Mouse (Mus musculus) neural tube, embryonic 15.5 days (tissue): ENCODE measurements around the gene Intu. TPM values are rescaled to one million over a fixed set of nuclear protein-coding genes. Genes with fewer than 3 reads are reported as not detected.

ENCODE experiments used
- ATAC-seq: fragments of 200-750 bp; cut with Nextera tagmentation; 2 replicates; pipeline ENCODE4 v1.8.0; 2017; ENCODE audit warnings: mild to moderate bottlenecking, moderate TSS enrichment, moderate library complexity; ENCODE audit not compliant: low FRiP score
- H3K27ac ChIP-seq: fragments of 300-500 bp; sonication (generic); replicated peaks from 2 replicates; pipeline ENCODE4 v1.5.1; 2015; ENCODE audit warnings: mild to moderate bottlenecking, inconsistent platforms
- H3K27me3 ChIP-seq: fragments of 300-500 bp; sonication (generic); replicated peaks from 2 replicates; pipeline ENCODE4 v1.6.1; 2015; ENCODE audit warnings: inconsistent platforms
- H3K36me3 ChIP-seq: fragments of 300-500 bp; sonication (generic); 2 replicates; pipeline ENCODE4 v1.6.1; 2015; ENCODE audit warnings: inconsistent platforms
- H3K4me1 ChIP-seq: fragments of 300-500 bp; sonication (generic); 2 replicates; pipeline ENCODE4 v1.6.1; 2015; ENCODE audit warnings: inconsistent platforms
- H3K4me2 ChIP-seq: fragments of 300-500 bp; sonication (generic); 2 replicates; pipeline ENCODE4 v1.6.1; 2015; ENCODE audit warnings: inconsistent platforms, mild to moderate bottlenecking, moderate library complexity
- H3K4me3 ChIP-seq: fragments of 300-500 bp; sonication (generic); replicated peaks from 2 replicates; pipeline ENCODE4 v1.5.1; 2015; ENCODE audit warnings: mild to moderate bottlenecking, inconsistent platforms
- H3K9ac ChIP-seq: fragments of 300-500 bp; sonication (generic); replicated peaks from 2 replicates; pipeline ENCODE4 v1.6.1; 2015; ENCODE audit warnings: mild to moderate bottlenecking, inconsistent platforms
- H3K9me3 ChIP-seq: fragments of 300-500 bp; sonication (generic); replicated peaks from 2 replicates; pipeline ENCODE4 v1.6.1; 2016; ENCODE audit warnings: inconsistent platforms
- WGBS: fragments of 180-500 bp; shearing (Covaris S2); methylation state at CpG from one replicate; pipeline ENCODE4 v1.1.7; 2015; ENCODE audit warnings: mixed read lengths; 5-methylcytosine and 5-hydroxymethylcytosine counted together
- polyA plus RNA-seq: library from polyadenylated mRNA; unstranded; fragments of >200 nt; fragmentation: Nextera tagmentation; extraction: Ambion mirVana; gene quantifications from 2 replicates; pipeline ENCODE4 v1.2.1, GENCODE M21; 2015

Intu gene
- polyA plus RNA-seq: 2.1 and 2.8 TPM in 2 replicates

- Histone ChIP-seq H3K9ac (peak within 1 kb of the TSS; percentile 58), H3K4me3 (peak within 1 kb of the TSS; percentile 53), H3K27me3 (peaks cover 14% of the 10 kb centered on the region), H3K4me1 (peaks cover 27% of the 10 kb centered on the region), H3K36me3 (no peaks in the 10 kb centered on the region), H3K9me3 (no peaks in the 10 kb centered on the region; the same call in 1 of the 2 replicates), H3K27ac (no peak within 1 kb of the TSS), H3K4me2 (peak within 1 kb of the TSS; percentile 98)
- WGBS: under 1% methylated on average over 54 of the region's 54 CpGs
- peak; percentile 79 for ATAC-seq
Measured at GRCm38 (mm10) chr3:40531286-40532141, at the start of gene Intu. Intu (plus strand) TSS chr3:40531286.

- Histone ChIP-seq H3K27ac (no peak overlapping the region), H3K9ac (no peak overlapping the region), H3K4me3 (no peak overlapping the region), H3K27me3 (no peaks in the 10 kb centered on the region), H3K36me3 (no peaks in the 10 kb centered on the region), H3K4me1 (0 out of 2 replicates have a peak, but pooled peaks cover 3% of the 10 kb centered on the region), H3K9me3 (no peaks in the 10 kb centered on the region), H3K4me2 (no peak overlapping the region)
- WGBS: 78% methylated on average over 10 of the region's 10 CpGs
- ATAC-seq: no peak
Measured at GRCm38 (mm10) chr3:40483221-40483654, 47.8 kb upstream of the Intu start.

- H3K4me3 ChIP-seq: no peak overlapping the region
- 0 out of 2 replicates have a peak, but pooled peaks cover 3% of the 10 kb centered on the region for H3K4me1 ChIP-seq
- no peak overlapping the region for H3K27ac ChIP-seq
- H3K27me3 ChIP-seq: no peaks in the 10 kb centered on the region
- H3K4me2 ChIP-seq: no peak overlapping the region
- no peaks in the 10 kb centered on the region for H3K9me3 ChIP-seq
- 83% methylated on average over 4 of the region's 4 CpGs for WGBS
- no peak overlapping the region for H3K9ac ChIP-seq
- ATAC-seq: no peak
- no peaks in the 10 kb centered on the region for H3K36me3 ChIP-seq
Measured at GRCm38 (mm10) chr3:40487381-40487780, 43.7 kb upstream of the Intu start.

- Histone ChIP-seq H3K36me3 (no peaks in the 10 kb centered on the region), H3K4me3 (no peak overlapping the region), H3K9me3 (no peaks in the 10 kb centered on the region), H3K27ac (no peak overlapping the region), H3K27me3 (no peaks in the 10 kb centered on the region), H3K9ac (no peak overlapping the region), H3K4me1 (no peaks in the 10 kb centered on the region), H3K4me2 (no peak overlapping the region)
- no peak for ATAC-seq
- WGBS: 93% methylated on average over 3 of the region's 3 CpGs
Measured at GRCm38 (mm10) chr3:40491742-40492141, 39.3 kb upstream of the Intu start.

- ATAC-seq: no peak
- Histone ChIP-seq H3K4me3 (no peak overlapping the region), H3K9me3 (no peaks in the 10 kb centered on the region), H3K27ac (no peak overlapping the region), H3K9ac (no peak overlapping the region), H3K4me2 (no peak overlapping the region), H3K27me3 (no peaks in the 10 kb centered on the region), H3K4me1 (no peaks in the 10 kb centered on the region), H3K36me3 (no peaks in the 10 kb centered on the region)
- 90% methylated on average over 3 of the region's 3 CpGs for WGBS
Measured at GRCm38 (mm10) chr3:40498898-40499297, 32.2 kb upstream of the Intu start.

- Histone ChIP-seq H3K27me3 (no peaks in the 10 kb centered on the region), H3K4me3 (no peak overlapping the region), H3K27ac (no peak overlapping the region), H3K36me3 (no peaks in the 10 kb centered on the region), H3K4me1 (no peaks in the 10 kb centered on the region), H3K9me3 (no peaks in the 10 kb centered on the region), H3K9ac (no peak overlapping the region), H3K4me2 (no peak overlapping the region)
- WGBS: 93% methylated on average over 8 of the region's 8 CpGs
- ATAC-seq: no peak
Measured at GRCm38 (mm10) chr3:40500157-40500808, 30.8 kb upstream of the Intu start.

GRCm38 (mm10) chr3:40504377-40504776 is 26.7 kb upstream of the Intu start:
- H3K4me3 ChIP-seq: no peak overlapping the region
- WGBS: 74% methylated on average over 5 of the region's 5 CpGs

GRCm38 (mm10) chr3:40505451-40506014 is 25.6 kb upstream of the Intu start:
- Histone ChIP-seq H3K4me2 (no peak overlapping the region), H3K27ac (no peak overlapping the region), H3K9ac (no peak overlapping the region), H3K36me3 (no peaks in the 10 kb centered on the region), H3K27me3 (no peaks in the 10 kb centered on the region), H3K4me1 (no peaks in the 10 kb centered on the region), H3K9me3 (no peaks in the 10 kb centered on the region), H3K4me3 (no peak overlapping the region)
- WGBS: 94% methylated on average over 14 of the region's 14 CpGs
- no peak for ATAC-seq

More at GRCm38 (mm10) chr3:40504377-40504776, 26.7 kb upstream of the Intu start:
- H3K4me2 ChIP-seq: no peak overlapping the region
- no peaks in the 10 kb centered on the region for H3K4me1 ChIP-seq
- no peaks in the 10 kb centered on the region for H3K27me3 ChIP-seq
- H3K36me3 ChIP-seq: no peaks in the 10 kb centered on the region
- ATAC-seq: no peak
- no peaks in the 10 kb centered on the region for H3K9me3 ChIP-seq
- H3K27ac ChIP-seq: no peak overlapping the region
- no peak overlapping the region for H3K9ac ChIP-seq

GRCm38 (mm10) chr3:40508927-40509576 is 22.0 kb upstream of the Intu start:
- no peak overlapping the region for H3K27ac ChIP-seq
- no peaks in the 10 kb centered on the region for H3K9me3 ChIP-seq
- H3K4me2 ChIP-seq: no peak overlapping the region
- H3K4me1 ChIP-seq: no peaks in the 10 kb centered on the region
- no peak overlapping the region for H3K4me3 ChIP-seq
- no peak for ATAC-seq
- no peaks in the 10 kb centered on the region for H3K36me3 ChIP-seq
- H3K9ac ChIP-seq: no peak overlapping the region
- WGBS: 90% methylated on average over 6 of the region's 6 CpGs
- H3K27me3 ChIP-seq: no peaks in the 10 kb centered on the region

- Histone ChIP-seq H3K4me3 (no peak overlapping the region), H3K9ac (no peak overlapping the region), H3K36me3 (no peaks in the 10 kb centered on the region), H3K4me2 (no peak overlapping the region), H3K4me1 (no peaks in the 10 kb centered on the region), H3K27me3 (no peaks in the 10 kb centered on the region), H3K27ac (no peak overlapping the region), H3K9me3 (no peaks in the 10 kb centered on the region)
- 64% methylated on average over 6 of the region's 6 CpGs for WGBS
- ATAC-seq: no peak
Measured at GRCm38 (mm10) chr3:40510567-40510966, 20.5 kb upstream of the Intu start.
